Mouse (Mus musculus): ENCODE data around the gene Igf1r. TPM values are rescaled to one million over a fixed set of nuclear protein-coding genes. Genes with fewer than 3 reads are reported as not detected.

Gene Igf1r
- total RNA-seq, 1 experiment, result 23.5 TPM

- H3K4me1 ChIP-seq (ENCODE audit: control insufficient read depth in 2 of 2, insufficient read depth in 2 of 2, low read length in 2 of 2, poor library complexity in 1 of 2), result peaks cover 0 to 17% of the 10 kb centered on the region in 2 experiments; a peak in 2 of 4 replicates
- DNase-seq (ENCODE audit: low read depth, low spot score), result no peak
- no peak overlapping the region for H3K4me3 ChIP-seq (ENCODE audit: insufficient read depth in 1 of 2, low read depth in 1 of 2, low read length in 2 of 2, poor library complexity in 1 of 2, severe bottlenecking in 1 of 2)
- no peaks in the 10 kb centered on the region for H3K9me3 ChIP-seq (ENCODE audit: control insufficient read depth, insufficient read depth, low read depth, low read length)
- in situ Hi-C loops (cut with MboI; ENCODE audit: low sequenced_read_pairs in 2 of 2, unreplicated experiment in 2 of 2), result no loop called here
- no peak overlapping the region for H3K9ac ChIP-seq (ENCODE audit: insufficient read depth, low read depth, low read length, poor library complexity, severe bottlenecking)
- no peak for TF ChIP-seq ZNF384 (IDR thresholded peaks at IDR 0.05; ENCODE audit: low read depth, low read length)
- H3K27ac ChIP-seq (ENCODE audit: insufficient read depth, low read depth, low read length, poor library complexity, severe bottlenecking), result no peak overlapping the region
- no peaks in the 10 kb centered on the region for H3K36me3 ChIP-seq (ENCODE audit: control insufficient read depth, insufficient read depth, low read length, poor library complexity, severe bottlenecking)
Observed at GRCm38 (mm10) chr7:68228491-68228890, 275.9 kb downstream of the Igf1r start.

DNA sequence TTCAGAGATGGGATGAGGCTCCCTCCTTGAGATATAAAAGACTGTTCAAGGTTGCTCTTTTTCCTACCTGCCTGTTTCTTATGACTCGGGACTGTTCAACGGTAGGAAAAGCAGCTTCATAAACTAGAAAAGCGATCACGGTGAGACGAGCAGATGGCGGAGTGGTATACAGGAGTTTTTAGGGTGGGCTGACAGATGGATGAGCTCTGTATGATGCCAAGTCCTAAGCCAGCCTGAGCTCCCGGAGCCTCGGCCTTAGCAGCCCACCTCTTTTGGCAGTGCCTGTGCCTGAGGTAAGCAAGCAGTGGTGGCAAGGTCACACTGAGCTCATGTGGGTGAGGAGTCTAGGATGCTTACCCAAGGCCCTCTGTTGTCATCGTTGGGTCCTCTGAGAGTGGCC, 278.2 kb downstream of the Igf1r start:
- no peak for TF ChIP-seq MAFK (IDR thresholded peaks at IDR 0.05; ENCODE audit: insufficient read depth, low read depth, low read length)
- TF ChIP-seq CHD2 (IDR thresholded peaks at IDR 0.05; ENCODE audit: low read depth, low read length), result no peak
- TF ChIP-seq ZC3H11A (IDR thresholded peaks at IDR 0.05; ENCODE audit: borderline replicate concordance, low read depth, low read length), result no peak
- TF ChIP-seq ZNF384 (IDR thresholded peaks at IDR 0.05; ENCODE audit: low read depth, low read length), result no peak
- no peak for TF ChIP-seq HCFC1 (IDR thresholded peaks at IDR 0.05; ENCODE audit: borderline replicate concordance, insufficient read depth, low read length)

GRCm38 (mm10) chr7:68232521-68232920, 279.9 kb downstream of the Igf1r start:
- Histone ChIP-seq H3K9me3 (ENCODE audit: control insufficient read depth, insufficient read depth, low read depth, low read length) (no peaks in the 10 kb centered on the region), H3K9ac (ENCODE audit: insufficient read depth, low read depth, low read length, poor library complexity, severe bottlenecking) (no peak overlapping the region), H3K4me1 (ENCODE audit: control insufficient read depth in 2 of 2, insufficient read depth in 2 of 2, low read length in 2 of 2, poor library complexity in 1 of 2) (peaks cover 0 to 12% of the 10 kb centered on the region in 2 experiments; a peak in 2 of 4 replicates), H3K36me3 (ENCODE audit: control insufficient read depth, insufficient read depth, low read length, poor library complexity, severe bottlenecking) (no peaks in the 10 kb centered on the region), H3K27ac (ENCODE audit: insufficient read depth, low read depth, low read length, poor library complexity, severe bottlenecking) (no peak overlapping the region), H3K4me3 (ENCODE audit: insufficient read depth in 1 of 2, low read depth in 1 of 2, low read length in 2 of 2, poor library complexity in 1 of 2, severe bottlenecking in 1 of 2) (no peak overlapping the region)
- in situ Hi-C loops (cut with MboI; ENCODE audit: low sequenced_read_pairs in 2 of 2, unreplicated experiment in 2 of 2), result no loop called here
- TF ChIP-seq MAFK (IDR thresholded peaks at IDR 0.05; ENCODE audit: insufficient read depth, low read depth, low read length) (no peak), HCFC1 (IDR thresholded peaks at IDR 0.05; ENCODE audit: borderline replicate concordance, insufficient read depth, low read length) (no peak), ZC3H11A (IDR thresholded peaks at IDR 0.05; ENCODE audit: borderline replicate concordance, low read depth, low read length) (no peak), CHD2 (IDR thresholded peaks at IDR 0.05; ENCODE audit: low read depth, low read length) (no peak), ZNF384 (IDR thresholded peaks at IDR 0.05; ENCODE audit: low read depth, low read length) (no peak)
- DNase-seq (ENCODE audit: low read depth, low spot score), result no peak

More for the DNA sequence above, 278.2 kb downstream of the Igf1r start:
- Histone ChIP-seq H3K9me3 (ENCODE audit: control insufficient read depth, insufficient read depth, low read depth, low read length) (no peaks in the 10 kb centered on the region), H3K9ac (ENCODE audit: insufficient read depth, low read depth, low read length, poor library complexity, severe bottlenecking) (no peak overlapping the region), H3K4me1 (ENCODE audit: control insufficient read depth in 2 of 2, insufficient read depth in 2 of 2, low read length in 2 of 2, poor library complexity in 1 of 2) (peaks cover 0 to 24% of the 10 kb centered on the region in 2 experiments; a peak in 2 of 4 replicates), H3K27ac (ENCODE audit: insufficient read depth, low read depth, low read length, poor library complexity, severe bottlenecking) (no peak overlapping the region), H3K4me3 (ENCODE audit: insufficient read depth in 1 of 2, low read depth in 1 of 2, low read length in 2 of 2, poor library complexity in 1 of 2, severe bottlenecking in 1 of 2) (no peak overlapping the region), H3K36me3 (ENCODE audit: control insufficient read depth, insufficient read depth, low read length, poor library complexity, severe bottlenecking) (no peaks in the 10 kb centered on the region)
- in situ Hi-C loops (cut with MboI; ENCODE audit: low sequenced_read_pairs in 2 of 2, unreplicated experiment in 2 of 2), result no loop called here
- DNase-seq (ENCODE audit: low read depth, low spot score), result no peak

DNA sequence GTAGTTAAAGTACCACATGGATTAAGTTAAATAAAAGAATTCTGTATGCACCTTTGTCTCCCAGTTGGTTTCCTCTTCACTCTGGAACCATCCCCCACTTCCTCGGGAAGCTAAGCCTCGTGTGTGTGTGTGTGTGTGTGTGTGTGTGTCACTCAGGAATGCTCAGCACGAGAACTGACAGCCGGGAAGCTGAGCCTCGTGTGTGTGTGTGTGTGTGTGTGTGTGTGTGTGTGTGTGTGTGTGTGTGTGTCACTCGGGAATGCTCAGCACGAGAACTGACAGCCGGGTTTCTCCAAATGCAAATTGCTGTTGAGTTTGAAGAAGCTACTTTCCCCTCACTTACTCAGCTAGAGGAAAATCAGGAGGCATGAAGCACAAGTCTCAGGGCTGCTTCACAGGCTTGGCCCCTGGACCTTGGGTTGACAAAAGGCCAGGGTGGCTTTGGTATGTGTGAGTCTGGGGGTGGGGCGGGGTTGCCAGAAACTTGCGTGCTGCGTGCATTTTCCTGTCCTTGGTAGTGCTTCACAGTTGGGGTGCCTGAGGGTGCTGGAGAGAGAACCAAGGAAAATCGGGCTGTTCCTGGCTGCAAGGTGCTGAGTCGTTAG, 281.1 kb downstream of the Igf1r start:
- Histone ChIP-seq H3K4me3 (ENCODE audit: insufficient read depth in 1 of 2, low read depth in 1 of 2, low read length in 2 of 2, poor library complexity in 1 of 2, severe bottlenecking in 1 of 2) (no peak overlapping the region), H3K9ac (ENCODE audit: insufficient read depth, low read depth, low read length, poor library complexity, severe bottlenecking) (no peak overlapping the region), H3K4me1 (ENCODE audit: control insufficient read depth in 2 of 2, insufficient read depth in 2 of 2, low read length in 2 of 2, poor library complexity in 1 of 2) (peaks cover 0 to 10% of the 10 kb centered on the region in 2 experiments; a peak in 1 of 4 replicates), H3K36me3 (ENCODE audit: control insufficient read depth, insufficient read depth, low read length, poor library complexity, severe bottlenecking) (no peaks in the 10 kb centered on the region), H3K27ac (ENCODE audit: insufficient read depth, low read depth, low read length, poor library complexity, severe bottlenecking) (no peak overlapping the region), H3K9me3 (ENCODE audit: control insufficient read depth, insufficient read depth, low read depth, low read length) (no peaks in the 10 kb centered on the region)
- in situ Hi-C loops (cut with MboI; ENCODE audit: low sequenced_read_pairs in 2 of 2, unreplicated experiment in 2 of 2), result no loop called here
- no peak for DNase-seq (ENCODE audit: low read depth, low spot score)
- TF ChIP-seq MAFK (IDR thresholded peaks at IDR 0.05; ENCODE audit: insufficient read depth, low read depth, low read length) (0 out of 2 replicates have a peak, but pooled peaks have one; percentile 6), ZC3H11A (IDR thresholded peaks at IDR 0.05; ENCODE audit: borderline replicate concordance, low read depth, low read length) (no peak)

GRCm38 (mm10) chr7:68236817-68237216, 284.2 kb downstream of the Igf1r start:
- Histone ChIP-seq H3K4me1 (ENCODE audit: control insufficient read depth in 2 of 2, insufficient read depth in 2 of 2, low read length in 2 of 2, poor library complexity in 1 of 2) (peaks cover 0 to 16% of the 10 kb centered on the region in 2 experiments; a peak in 1 of 4 replicates), H3K9me3 (ENCODE audit: control insufficient read depth, insufficient read depth, low read depth, low read length) (no peaks in the 10 kb centered on the region), H3K9ac (ENCODE audit: insufficient read depth, low read depth, low read length, poor library complexity, severe bottlenecking) (no peak overlapping the region), H3K4me3 (ENCODE audit: insufficient read depth in 1 of 2, low read depth in 1 of 2, low read length in 2 of 2, poor library complexity in 1 of 2, severe bottlenecking in 1 of 2) (no peak overlapping the region), H3K36me3 (ENCODE audit: control insufficient read depth, insufficient read depth, low read length, poor library complexity, severe bottlenecking) (no peaks in the 10 kb centered on the region), H3K27ac (ENCODE audit: insufficient read depth, low read depth, low read length, poor library complexity, severe bottlenecking) (no peak overlapping the region)
- no peak for DNase-seq (ENCODE audit: low read depth, low spot score)
- in situ Hi-C loops (cut with MboI; ENCODE audit: low sequenced_read_pairs in 2 of 2, unreplicated experiment in 2 of 2), result no loop called here
- no peak for TF ChIP-seq CHD2 (IDR thresholded peaks at IDR 0.05; ENCODE audit: low read depth, low read length)
- TF ChIP-seq ZC3H11A (IDR thresholded peaks at IDR 0.05; ENCODE audit: borderline replicate concordance, low read depth, low read length), result no peak
- no peak for TF ChIP-seq HCFC1 (IDR thresholded peaks at IDR 0.05; ENCODE audit: borderline replicate concordance, insufficient read depth, low read length)
- no peak for TF ChIP-seq MAFK (IDR thresholded peaks at IDR 0.05; ENCODE audit: insufficient read depth, low read depth, low read length)
- TF ChIP-seq ZNF384 (IDR thresholded peaks at IDR 0.05; ENCODE audit: low read depth, low read length), result no peak
